9 mouse cellular contexts compared by ENCODE assay signal in genomic region chr7:118160121-118160520, GRCm38 (mm10). TPM values are rescaled to one million over a fixed set of nuclear protein-coding genes. Genes with fewer than 3 reads are reported as not detected.
DNase-seq lines count a peak whose midpoint lies in the region.
"Had no signal": no experiment of that assay in that cellular context is flagged by ENCODE, and none has a peak within 500 bp of the region (broad histone marks: within the 10 kb centered on the region; RNA-seq: fewer than 3 reads in every experiment).

No protein-coding gene starts in this region.

- intact Hi-C loops in left cerebral cortex, postnatal 36 days (cut with DNase I): no loop called here

- peak; percentile 36 to 38 for DNase-seq in cerebellum, adult 18-20 months
- no peak for DNase-seq in cerebellum, postnatal 14 days
- DNase-seq in layer of hippocampus, adult 11-12 months (ENCODE audit: low spot score): peak; percentile 27
- DNase-seq in layer of hippocampus, postnatal 14 days (ENCODE audit: low spot score in 2 of 2): no peak
- peak; percentile 50 for DNase-seq in fat pad, adult 2 months (ENCODE audit: extremely low read depth, low read depth, low spot score)
- peak; percentile 46 to 66 for DNase-seq in left cerebral cortex, postnatal 36 days (ENCODE audit: low spot score in 2 of 2)
- no peak for DNase-seq in adrenal gland, adult 2 months
- no peak for DNase-seq in kidney, adult 11 months
- DNase-seq: thymus, postnatal 14 days had no signal

RNA-seq across cellular contexts. Expression of gene Arl6ip1, which starts 30.7 kb away (rescaled TPM):
- total RNA-seq in layer of hippocampus, postnatal 14 days (2021): 100 to 1,000 TPM; 255 to 263 TPM
- total RNA-seq in left cerebral cortex, postnatal 36 days (2021): 100 to 1,000 TPM; 249 to 254 TPM
- 100 to 1,000 TPM; 114 to 211 TPM for total RNA-seq in adrenal gland, adult 2 months (2021)
- 22.8 and 30.3 TPM in 2 replicates for polyA plus RNA-seq in adrenal gland, adult 2 months (2012; rRNA removed)

RNA-seq across cellular contexts. Expression of gene Rps15a, which starts 44.1 kb away (rescaled TPM):
- total RNA-seq in layer of hippocampus, postnatal 14 days (2021): 100 to 1,000 TPM; 360 to 422 TPM
- total RNA-seq in left cerebral cortex, postnatal 36 days (2021): 100 to 1,000 TPM; 359 to 374 TPM
- total RNA-seq in adrenal gland, adult 2 months (2021): 100 to 1,000 TPM; 473 to 973 TPM
- polyA plus RNA-seq in adrenal gland, adult 2 months (2012; rRNA removed): 23.1 and 29.7 TPM in 2 replicates

Comparison
In these comparisons a context has a peak if more than half of its experiments do, and no peak if none do; other contexts are left out.
1. DNase-seq: peak in cerebellum, adult 18-20 months (2 of 2), layer of hippocampus, adult 11-12 months (single experiment), fat pad, adult 2 months (single experiment) and left cerebral cortex, postnatal 36 days (2 of 2); none in cerebellum, postnatal 14 days (0 of 2), layer of hippocampus, postnatal 14 days (0 of 2), adrenal gland, adult 2 months (single experiment) and kidney, adult 11 months (single experiment).